Mouse (Mus musculus) lung, adult 2 months (tissue): ENCODE results near the gene Rftn1. TPM values are rescaled to one million over a fixed set of nuclear protein-coding genes. Genes with fewer than 3 reads are reported as not detected.

ENCODE experiments used
- DNase-seq: peaks from one replicate; pipeline ENCODE4 v3.0.0; 2022
- H3K4me1 ChIP-seq: fragments of 200-500 bp; 2 replicates; pipeline ENCODE4 v1.6.1; 2011; ENCODE audit warnings: low read length; ENCODE audit not compliant: control insufficient read depth, insufficient read depth
- H3K4me3 ChIP-seq: fragments of 200-500 bp; replicated peaks from 2 replicates; pipeline ENCODE3; 2011; ENCODE audit warnings: low read depth, mild to moderate bottlenecking, control low read depth, low read length; ENCODE audit errors: extremely low read depth
- CTCF ChIP-seq: fragments of 200-500 bp; IDR thresholded peaks from 2 replicates; pipeline ENCODE4 v1.5.1; 2011; ENCODE audit warnings: mild to moderate bottlenecking, low read length, control low read depth; ENCODE audit not compliant: insufficient read depth
- POLR2A ChIP-seq: fragments of 200-500 bp; IDR thresholded peaks from 2 replicates; pipeline ENCODE4 v1.6.1; 2011; ENCODE audit warnings: low read depth, mild to moderate bottlenecking, control low read depth, low read length, borderline replicate concordance; ENCODE audit errors: extremely low read depth
- WGBS: fragments of 180-500 bp; shearing (Covaris S2); methylation state at CpG from one replicate; pipeline ENCODE4 v1.1.7; 2018; 5-methylcytosine and 5-hydroxymethylcytosine counted together
- polyA plus RNA-seq: library from polyadenylated mRNA; depleted of rRNA; stranded (reverse); fragments of >200 nt; gene quantifications from 2 replicates; pipeline ENCODE4 v1.2.3, GENCODE M21; 2012

Rftn1 gene
- polyA plus RNA-seq, 1 experiment, result 32.4 TPM

GRCm38 (mm10) chr17:50002171-50002570, 188.3 kb downstream of the Rftn1 start:
- Histone ChIP-seq H3K4me3 (no peak overlapping the region), H3K4me1 (no peaks in the 10 kb centered on the region)
- TF ChIP-seq CTCF (no peak), POLR2A (no peak)
- WGBS, result 76% methylated on average over 3 of the region's 3 CpGs
- DNase-seq, result no peak

GRCm38 (mm10) chr17:50001754-50002153, 188.7 kb downstream of the Rftn1 start:
- DNase-seq, result no peak
- Histone ChIP-seq H3K4me1 (peaks cover 2% of the 10 kb centered on the region), H3K4me3 (no peak overlapping the region)
- TF ChIP-seq POLR2A, result no peak
- no peak for TF ChIP-seq CTCF

GRCm38 (mm10) chr17:50000580-50000979, 189.9 kb downstream of the Rftn1 start:
- no peak overlapping the region for H3K4me3 ChIP-seq
- peaks cover 7% of the 10 kb centered on the region for H3K4me1 ChIP-seq
- TF ChIP-seq POLR2A (no peak), CTCF (no peak)
- no peak for DNase-seq
- 87% methylated on average over 3 of the region's 3 CpGs for WGBS

GRCm38 (mm10) chr17:49996626-49997152, 193.8 kb downstream of the Rftn1 start:
- 50% methylated on average over 5 of the region's 5 CpGs for WGBS
- TF ChIP-seq CTCF (no peak), POLR2A (no peak)
- Histone ChIP-seq H3K4me1 (peaks cover 7% of the 10 kb centered on the region), H3K4me3 (no peak overlapping the region)
- DNase-seq, result peak; percentile 14

GRCm38 (mm10) chr17:49996097-49996496, 194.4 kb downstream of the Rftn1 start:
- H3K4me1 ChIP-seq, result peaks cover 7% of the 10 kb centered on the region
- WGBS, result 78% methylated on average over 6 of the region's 6 CpGs
- TF ChIP-seq CTCF, result no peak
- TF ChIP-seq POLR2A, result no peak
- H3K4me3 ChIP-seq, result no peak overlapping the region
- DNase-seq, result no peak

GRCm38 (mm10) chr17:49995226-49995625, 195.2 kb downstream of the Rftn1 start:
- H3K4me3 ChIP-seq, result no peak overlapping the region
- WGBS, result 61% methylated on average over 3 of the region's 3 CpGs
- DNase-seq, result no peak
- no peak for TF ChIP-seq CTCF
- TF ChIP-seq POLR2A, result no peak
- H3K4me1 ChIP-seq, result peaks cover 7% of the 10 kb centered on the region

GRCm38 (mm10) chr17:49993631-49994030, 196.8 kb downstream of the Rftn1 start:
- DNase-seq, result no peak
- TF ChIP-seq CTCF, result no peak
- TF ChIP-seq POLR2A, result no peak
- Histone ChIP-seq H3K4me1 (peaks cover 7% of the 10 kb centered on the region), H3K4me3 (no peak overlapping the region)
- 85% methylated on average over 3 of the region's 3 CpGs for WGBS

- no peak for TF ChIP-seq CTCF
- TF ChIP-seq POLR2A, result no peak
- 72% methylated on average over 11 of the region's 11 CpGs for WGBS
- no peak overlapping the region for H3K4me3 ChIP-seq
- peaks cover 7% of the 10 kb centered on the region for H3K4me1 ChIP-seq
- no peak for DNase-seq
Measured at GRCm38 (mm10) chr17:49992625-49993603, 197.6 kb downstream of the Rftn1 start.

GRCm38 (mm10) chr17:49989583-49989982, 200.9 kb downstream of the Rftn1 start:
- DNase-seq, result no peak
- Histone ChIP-seq H3K4me3 (no peak overlapping the region), H3K4me1 (no peaks in the 10 kb centered on the region)
- TF ChIP-seq CTCF (no peak), POLR2A (no peak)
- 89% methylated on average over 8 of the region's 8 CpGs for WGBS

- Histone ChIP-seq H3K4me3 (no peak overlapping the region), H3K4me1 (no peaks in the 10 kb centered on the region; the same call in 1 of the 2 replicates)
- no peak for DNase-seq
- no peak for TF ChIP-seq CTCF
- no peak for TF ChIP-seq POLR2A
- WGBS, result 76% methylated on average over 6 of the region's 6 CpGs
Measured at GRCm38 (mm10) chr17:49987095-49987494, 203.4 kb downstream of the Rftn1 start.

GRCm38 (mm10) chr17:49983478-49983877, 207.0 kb downstream of the Rftn1 start:
- DNase-seq, result no peak
- no peak overlapping the region for H3K4me3 ChIP-seq
- WGBS, result 56% methylated on average over 5 of the region's 5 CpGs
- TF ChIP-seq POLR2A (no peak), CTCF (no peak)
- H3K4me1 ChIP-seq, result no peaks in the 10 kb centered on the region; the same call in 1 of the 2 replicates
